Mouse (Mus musculus): ENCODE data around the gene Parn.

Gene Parn

GRCm38 (mm10) chr16:13621745-13622507 is 46.0 kb downstream of the Parn start:
- no peak for DNase-seq (ENCODE audit: low spot score)

- DNase-seq (ENCODE audit: low spot score), result no peak
Measured at GRCm38 (mm10) chr16:13620194-13620593, 47.8 kb downstream of the Parn start.

DNA sequence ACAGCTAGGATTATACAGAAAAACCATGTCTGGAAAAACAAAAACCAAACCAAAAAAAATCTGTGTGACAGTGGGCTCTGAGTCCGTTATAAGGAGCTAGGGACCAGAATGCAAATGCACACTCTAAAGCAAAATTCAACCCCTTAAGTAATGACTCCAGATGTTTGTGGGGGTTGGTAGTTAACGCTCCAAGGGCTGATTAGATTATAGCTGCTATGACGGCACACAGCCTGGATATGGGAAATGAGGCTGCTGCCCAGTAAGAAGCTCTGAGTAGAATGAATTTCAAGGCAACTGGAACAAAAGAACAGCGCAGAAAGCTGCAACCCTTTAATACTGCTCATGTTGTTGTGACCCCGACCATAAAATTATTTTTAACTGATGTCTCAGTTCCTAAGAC is 52.7 kb downstream of the Parn start:
- DNase-seq (ENCODE audit: low spot score), result no peak

GRCm38 (mm10) chr16:13612571-13612970 is 55.4 kb downstream of the Parn start:
- no peak for DNase-seq (ENCODE audit: low spot score)

DNA sequence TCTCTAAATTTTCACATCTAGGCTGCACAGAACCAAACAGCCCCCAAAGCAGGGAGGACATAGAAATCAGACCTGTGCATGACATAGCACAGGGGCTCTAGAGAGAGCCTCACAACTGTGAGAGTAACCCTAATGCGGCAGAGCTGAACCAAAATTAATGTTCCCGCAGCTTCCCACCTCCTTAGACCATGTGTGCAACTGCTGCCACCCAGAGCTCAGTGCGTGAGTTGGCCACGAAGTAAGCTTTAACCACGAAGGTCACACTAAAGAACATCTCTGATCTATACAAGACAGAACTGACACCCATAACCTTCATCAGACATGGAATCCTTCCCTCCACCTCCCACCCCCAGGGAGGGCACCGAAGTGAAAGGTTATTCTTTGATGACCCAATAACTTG is 55.9 kb downstream of the Parn start:
- DNase-seq (ENCODE audit: low spot score), result no peak

DNA sequence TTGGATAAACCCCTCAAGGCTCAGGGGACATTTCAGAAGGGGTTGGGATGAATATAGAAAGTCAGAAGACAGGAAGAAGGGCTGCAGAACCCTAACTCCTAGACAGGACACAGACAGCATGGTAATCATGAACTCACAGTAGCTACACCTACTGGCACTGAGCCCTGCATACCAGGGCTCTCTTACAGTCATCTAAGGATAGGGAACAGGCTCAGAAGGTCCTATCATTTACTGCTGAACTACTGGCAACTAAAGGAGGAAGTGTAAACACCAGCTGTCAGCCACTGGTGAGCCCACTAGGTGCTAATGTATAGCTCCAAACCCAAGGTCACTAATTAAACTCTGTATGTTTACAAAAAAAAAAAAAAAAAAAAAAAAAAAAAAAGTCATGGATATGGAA is 56.6 kb downstream of the Parn start:
- no peak for DNase-seq (ENCODE audit: low spot score)

- DNase-seq (ENCODE audit: low spot score), result peak; percentile 28
Measured at GRCm38 (mm10) chr16:13610951-13611381, 57.0 kb downstream of the Parn start.

GRCm38 (mm10) chr16:13608705-13609085 is 59.3 kb downstream of the Parn start:
- no peak for DNase-seq (ENCODE audit: low spot score)

GRCm38 (mm10) chr16:13607987-13608704 is 59.8 kb downstream of the Parn start:
- DNase-seq (ENCODE audit: low spot score), result no peak

- DNase-seq (ENCODE audit: low spot score), result no peak
Measured at GRCm38 (mm10) chr16:13602779-13603178, 65.2 kb downstream of the Parn start.

GRCm38 (mm10) chr16:13589049-13589408 is 78.9 kb downstream of the Parn start:
- DNase-seq (ENCODE audit: low spot score), result no peak

- no peak for DNase-seq (ENCODE audit: low spot score)
Measured at GRCm38 (mm10) chr16:13588182-13589048, 79.6 kb downstream of the Parn start.

DNA sequence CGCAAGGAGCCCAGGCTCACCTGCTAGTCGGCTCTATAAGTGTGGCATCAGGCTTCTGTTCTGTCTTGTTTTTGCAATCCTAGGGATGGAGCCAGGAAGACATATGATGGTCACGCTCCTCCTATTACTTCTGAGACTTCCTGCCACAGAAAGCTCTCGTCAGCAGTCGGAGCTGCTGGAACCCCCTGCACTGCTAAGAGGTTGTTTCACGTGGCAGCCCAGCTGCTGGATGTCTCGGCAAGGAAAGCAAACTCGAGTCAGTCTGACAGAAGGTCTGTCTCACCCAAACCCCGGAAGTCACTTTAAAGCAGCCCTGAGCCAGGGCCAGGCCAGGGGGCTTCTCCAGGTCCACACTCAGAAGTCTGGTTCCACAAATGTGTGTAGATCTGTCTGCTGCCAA is 82.7 kb downstream of the Parn start:
- DNase-seq (ENCODE audit: low spot score), result no peak

- no peak for DNase-seq (ENCODE audit: low spot score)
Measured at GRCm38 (mm10) chr16:13580784-13581183, 87.2 kb downstream of the Parn start.

DNA sequence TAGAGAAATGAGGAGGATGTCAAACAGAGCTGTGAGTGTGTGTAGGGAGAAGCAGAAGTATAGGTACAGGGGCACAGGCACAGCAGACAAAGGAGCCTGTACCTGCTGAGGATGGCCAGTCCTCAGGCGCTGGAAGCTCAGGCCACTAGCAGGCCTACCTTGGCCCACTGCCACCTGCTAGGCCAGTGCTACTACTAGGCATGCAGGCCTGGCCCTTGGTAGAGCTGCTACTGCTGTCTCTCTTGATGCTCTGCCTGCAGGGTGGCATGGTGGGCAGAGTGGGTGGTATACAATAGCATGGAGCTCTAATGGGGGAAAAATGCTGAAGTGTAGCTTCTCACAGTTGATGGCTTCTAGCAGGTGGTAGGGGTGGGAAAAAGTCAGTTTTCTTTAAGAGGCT is 88.0 kb downstream of the Parn start:
- DNase-seq (ENCODE audit: low spot score), result no peak

DNA sequence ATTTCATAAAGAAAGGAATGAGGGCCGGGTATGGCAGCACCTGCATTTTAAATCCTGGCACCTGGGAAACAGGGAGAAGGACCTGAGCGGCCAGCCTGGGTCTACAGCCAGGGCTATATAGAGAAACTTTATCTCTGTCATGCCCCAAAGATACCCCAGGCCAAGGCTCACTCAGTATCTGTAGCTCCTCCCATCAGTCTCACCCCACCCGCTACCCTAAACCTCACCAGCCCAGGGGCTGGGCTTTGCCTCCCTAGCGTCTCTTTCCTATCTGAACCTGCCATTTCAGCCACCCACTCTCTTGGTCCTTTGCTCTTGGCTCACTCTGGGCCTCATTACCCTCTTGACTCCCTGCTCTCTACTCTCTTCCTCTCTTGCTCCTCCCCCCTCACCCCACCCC is 92.7 kb downstream of the Parn start:
- no peak for DNase-seq (ENCODE audit: low spot score)

- DNase-seq (ENCODE audit: low spot score), result no peak
Measured at GRCm38 (mm10) chr16:13568280-13568679, 99.7 kb downstream of the Parn start.

- no peak for DNase-seq (ENCODE audit: low spot score)
Measured at GRCm38 (mm10) chr16:13567614-13568013, 100.4 kb downstream of the Parn start.

GRCm38 (mm10) chr16:13566351-13566750 is 101.6 kb downstream of the Parn start:
- no peak for DNase-seq (ENCODE audit: low spot score)

DNA sequence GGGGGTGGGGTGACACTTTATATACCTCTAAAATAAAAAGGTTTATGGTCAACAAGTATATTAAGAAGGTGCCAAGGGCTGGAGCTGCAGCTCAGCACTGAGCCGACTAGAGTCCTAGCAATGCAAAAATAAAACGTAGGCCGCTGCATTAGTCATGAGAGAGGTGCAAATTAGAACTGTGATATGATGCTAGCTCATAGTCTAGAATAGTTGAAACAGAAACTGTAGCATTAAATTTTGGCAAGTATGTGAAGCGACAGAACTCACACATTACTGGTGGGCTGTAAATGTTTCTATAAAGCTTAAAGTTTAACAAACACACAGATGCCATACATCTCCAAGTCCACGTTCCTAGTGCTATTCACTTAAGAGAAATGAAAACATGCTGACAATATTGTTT is 102.7 kb downstream of the Parn start:
- DNase-seq (ENCODE audit: low spot score), result no peak

GRCm38 (mm10) chr16:13557784-13558183 is 110.2 kb downstream of the Parn start:
- DNase-seq (ENCODE audit: low spot score), result no peak

GRCm38 (mm10) chr16:13556954-13557470 is 111.0 kb downstream of the Parn start:
- no peak for DNase-seq (ENCODE audit: low spot score)
